Mouse (Mus musculus) bone marrow macrophage, adult 2 months (primary cell): ENCODE results near the gene Slc1a7.

Experiments
- CTCF ChIP-seq: IDR thresholded peaks from 2 replicates; pipeline ENCODE4 v1.5.1; 2012; ENCODE audit warnings: low read depth, mild to moderate bottlenecking, low read length, moderate library complexity
- POLR2A ChIP-seq: IDR thresholded peaks from 2 replicates; pipeline ENCODE4 v1.6.1; 2012; ENCODE audit warnings: mild to moderate bottlenecking, low read depth, low read length, borderline replicate concordance

DNA sequence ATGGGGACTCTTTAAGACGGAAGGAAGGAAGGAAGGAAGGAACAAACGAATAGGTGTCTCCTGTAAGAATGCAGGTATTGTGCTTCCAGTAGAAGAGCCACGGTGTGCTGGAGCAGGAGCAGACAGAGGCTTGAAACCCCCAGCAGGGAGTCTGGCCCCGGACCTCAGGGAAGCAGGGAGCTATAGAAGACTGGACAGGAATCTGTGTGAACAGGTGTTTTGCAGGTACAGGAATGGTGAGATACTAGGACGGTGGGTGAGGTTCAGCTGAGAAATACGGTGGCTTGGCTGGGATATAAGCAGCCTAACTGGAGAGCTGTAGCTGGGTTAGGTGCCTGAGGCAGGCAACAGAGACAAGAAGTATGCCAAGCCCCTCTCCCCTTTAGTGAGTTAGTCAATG, 52.0 kb downstream of the Slc1a7 start:
- TF ChIP-seq CTCF (no peak), POLR2A (no peak)
